Mouse (Mus musculus): ENCODE data around the gene Pus1.

Pus1 gene

GRCm38 (mm10) chr5:110779998-110780760 lies at the start of gene Pus1:
Pus1 (minus strand) TSS chr5:110780659.
- DNase-seq (ENCODE audit: low spot score in 2 of 2), result peak; percentile 95 to 96

GRCm38 (mm10) chr5:110827576-110827975 lies 47.1 kb upstream of the Pus1 start:
- DNase-seq (ENCODE audit: low spot score in 2 of 2), result no peak

DNA sequence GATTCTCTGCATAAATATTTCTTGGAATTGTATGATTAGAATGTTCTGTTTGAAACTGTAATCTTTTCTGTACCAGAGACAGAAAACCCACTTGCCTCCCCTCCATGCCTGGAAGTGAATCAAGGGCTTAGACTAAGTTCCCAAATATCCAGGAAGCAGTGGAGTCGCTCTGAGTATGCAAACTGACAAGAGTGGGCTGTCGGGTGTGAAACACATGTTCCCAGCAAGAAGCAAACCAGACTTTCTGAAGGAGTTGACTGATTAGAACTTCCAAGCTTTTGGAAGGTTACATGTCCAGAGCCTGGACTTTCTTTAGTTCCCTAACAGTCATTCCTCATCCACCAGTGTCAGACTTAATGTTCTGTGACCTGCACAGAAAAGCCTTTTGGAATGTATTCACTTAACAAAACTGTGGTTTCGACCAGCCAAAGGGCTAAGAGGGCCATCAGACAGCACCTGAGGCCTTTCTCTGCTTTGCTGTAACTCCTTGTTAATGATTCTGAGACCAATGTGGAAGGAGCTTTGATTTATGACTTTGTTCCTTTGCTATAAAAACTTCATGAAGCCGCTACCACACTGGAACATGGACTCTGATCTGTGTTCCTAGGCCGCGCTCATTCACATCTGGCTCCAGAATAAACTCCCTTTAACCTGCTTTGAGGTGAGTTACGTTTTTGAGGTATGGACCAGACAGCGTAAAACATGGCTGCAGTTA lies 46.5 kb upstream of the Pus1 start:
- DNase-seq (ENCODE audit: low spot score in 2 of 2), result no peak

- DNase-seq (ENCODE audit: low spot score in 2 of 2), result no peak
Observed at GRCm38 (mm10) chr5:110824421-110824820, 44.0 kb upstream of the Pus1 start.

GRCm38 (mm10) chr5:110809667-110810325 lies 29.3 kb upstream of the Pus1 start, which contains the start of gene Ulk1:
Ulk1 (minus strand) TSS chr5:110810097.
- DNase-seq (ENCODE audit: low spot score in 2 of 2), result peak; percentile 100

DNA sequence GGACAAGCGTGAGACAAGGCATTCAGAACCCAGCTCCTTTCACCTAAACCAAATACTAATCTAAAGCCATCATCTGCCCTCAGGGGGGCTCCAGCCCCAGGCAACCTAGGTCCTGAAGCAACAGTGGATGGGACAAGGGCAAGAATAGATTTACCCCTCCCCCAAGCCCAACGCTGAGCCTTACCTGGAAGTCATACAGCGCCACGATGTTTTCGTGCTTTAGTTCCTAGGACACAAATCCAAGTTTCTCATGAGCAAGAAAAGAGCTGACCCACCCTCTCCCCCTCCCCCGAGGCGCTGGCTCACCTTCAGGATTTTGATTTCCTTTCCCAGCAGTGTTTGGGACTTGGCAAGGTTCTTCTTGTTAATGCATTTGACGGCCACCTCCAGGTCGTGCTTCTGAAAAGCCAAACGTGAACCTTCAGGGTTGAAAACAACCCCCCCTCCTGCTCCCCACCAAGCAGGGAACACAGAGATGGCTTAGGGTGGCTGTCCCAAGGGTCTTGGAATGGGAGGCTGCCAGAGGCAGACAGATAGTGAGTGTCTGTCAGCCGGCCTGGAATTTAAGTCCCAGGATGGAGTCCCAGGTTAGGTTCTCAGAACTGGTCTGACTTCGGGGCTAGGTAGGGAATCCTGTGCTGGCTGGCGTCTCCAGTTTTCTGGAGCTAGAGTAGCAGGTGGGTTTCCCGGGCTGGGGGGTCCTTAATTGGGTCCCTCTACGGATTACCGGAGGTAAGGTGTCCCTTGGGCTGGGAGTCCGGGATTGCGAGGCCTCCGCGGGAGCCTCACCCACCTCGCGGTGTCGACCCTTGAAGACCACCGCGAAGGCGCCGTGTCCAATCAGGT lies 28.6 kb upstream of the Pus1 start:
- peak in 1 of 2 experiments; percentile 42 for DNase-seq (ENCODE audit: low spot score in 2 of 2)

DNA sequence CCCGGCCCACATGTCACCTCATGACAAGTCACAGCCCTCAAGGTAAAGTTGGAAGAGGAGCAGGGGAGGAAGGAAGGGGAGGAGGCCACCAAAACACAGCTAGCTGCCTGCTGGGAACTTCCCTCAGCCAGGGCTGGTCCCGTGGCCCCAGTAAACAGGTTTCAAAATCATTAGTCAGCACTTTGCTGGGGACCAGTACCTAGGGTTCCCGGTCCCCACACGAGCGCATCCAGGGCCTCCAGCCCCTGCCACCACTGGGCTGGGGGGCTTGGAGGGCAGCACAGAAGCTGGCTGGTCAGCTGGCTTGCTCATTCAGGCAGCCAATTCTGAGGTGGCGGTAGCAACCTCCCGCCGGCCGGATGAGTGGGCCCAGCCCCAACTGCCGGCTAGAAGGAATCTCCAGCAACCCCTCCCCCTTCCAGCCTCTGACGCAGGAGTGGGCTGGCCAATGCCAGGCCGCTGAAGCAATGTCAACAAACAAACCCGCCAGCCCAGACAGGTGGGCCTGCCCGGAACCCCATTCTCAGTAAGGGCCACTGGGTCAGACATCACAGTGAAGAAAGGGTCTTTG lies 27.7 kb upstream of the Pus1 start:
- DNase-seq (ENCODE audit: low spot score in 2 of 2), result peak; percentile 87 to 90

GRCm38 (mm10) chr5:110807453-110807852 lies 27.0 kb upstream of the Pus1 start:
- no peak for DNase-seq (ENCODE audit: low spot score in 2 of 2)

- no peak for DNase-seq (ENCODE audit: low spot score in 2 of 2)
Observed at GRCm38 (mm10) chr5:110806676-110807075, 26.2 kb upstream of the Pus1 start.

GRCm38 (mm10) chr5:110806154-110806553 lies 25.7 kb upstream of the Pus1 start:
- no peak for DNase-seq (ENCODE audit: low spot score in 2 of 2)

GRCm38 (mm10) chr5:110804012-110804743 lies 23.7 kb upstream of the Pus1 start:
- DNase-seq (ENCODE audit: low spot score in 2 of 2), result peak in 1 of 2 experiments; percentile 21

DNA sequence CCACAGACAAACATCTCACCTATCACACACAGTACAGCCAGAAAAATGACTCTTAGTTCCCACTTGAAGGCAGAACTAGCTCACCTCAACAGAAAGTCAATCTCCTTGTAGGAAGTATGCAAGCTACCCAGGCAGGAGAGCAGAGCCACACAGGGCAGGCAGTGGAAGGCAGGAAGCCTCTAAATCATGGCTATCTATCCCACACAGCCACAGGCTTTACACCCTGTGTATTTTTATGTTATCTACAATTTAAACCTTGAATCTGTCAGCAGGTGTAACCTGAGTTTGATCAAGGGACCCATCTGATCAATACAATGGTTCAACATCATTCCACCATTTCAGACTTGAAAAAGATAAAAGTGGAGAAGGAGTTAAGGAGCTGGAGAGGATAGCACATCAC lies 22.4 kb upstream of the Pus1 start:
- DNase-seq (ENCODE audit: low spot score in 2 of 2), result no peak

DNA sequence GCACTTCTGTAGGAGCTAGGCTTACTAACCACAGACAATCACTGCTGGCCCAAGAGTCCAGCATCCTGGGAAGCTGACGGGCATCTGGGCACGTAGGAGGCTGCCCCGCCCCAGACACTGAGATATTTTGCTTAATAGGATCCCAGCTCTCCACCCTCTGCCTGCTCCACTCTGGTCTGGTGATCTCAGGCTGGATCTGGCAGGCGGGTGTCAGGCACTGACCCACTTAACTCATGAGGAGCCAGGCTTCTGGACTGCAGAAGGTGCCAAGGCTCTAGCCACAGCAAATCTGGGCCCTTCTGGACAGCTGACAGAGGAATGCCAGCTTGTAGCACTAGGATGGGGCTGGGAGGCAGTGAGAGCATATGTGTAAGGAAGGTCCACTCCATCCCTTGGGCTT lies 21.7 kb upstream of the Pus1 start:
- peak in 1 of 2 experiments; percentile 29 for DNase-seq (ENCODE audit: low spot score in 2 of 2)

GRCm38 (mm10) chr5:110801036-110801624 lies 20.7 kb upstream of the Pus1 start:
- peak in 1 of 2 experiments; percentile 19 for DNase-seq (ENCODE audit: low spot score in 2 of 2)

GRCm38 (mm10) chr5:110797696-110798095 lies 17.2 kb upstream of the Pus1 start:
- no peak for DNase-seq (ENCODE audit: low spot score in 2 of 2)

- no peak for DNase-seq (ENCODE audit: low spot score in 2 of 2)
Observed at GRCm38 (mm10) chr5:110794363-110794762, 13.9 kb upstream of the Pus1 start.

DNA sequence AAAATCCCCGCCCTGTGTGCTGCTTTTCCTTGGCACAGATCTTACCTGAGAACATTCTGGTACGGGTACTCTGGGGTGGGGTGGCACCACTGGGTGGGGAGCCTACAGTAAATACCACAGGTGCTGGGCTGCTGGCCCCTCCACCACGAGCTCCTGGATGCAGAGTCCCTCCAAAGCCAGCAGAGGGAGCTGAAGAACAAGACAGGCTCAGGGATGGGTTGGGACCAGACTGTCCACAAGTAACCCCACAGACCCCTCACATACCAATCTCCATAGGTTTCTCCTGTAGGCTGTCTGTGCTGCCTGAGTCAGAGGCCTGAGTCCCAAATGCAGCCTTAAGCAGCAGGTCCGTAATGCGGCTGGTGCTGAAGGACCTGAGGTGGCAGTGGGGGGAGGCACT lies 8.2 kb upstream of the Pus1 start:
- DNase-seq (ENCODE audit: low spot score in 2 of 2), result peak in 1 of 2 experiments; percentile 58

GRCm38 (mm10) chr5:110786081-110786835 lies 5.8 kb upstream of the Pus1 start:
- no peak for DNase-seq (ENCODE audit: low spot score in 2 of 2)

- no peak for DNase-seq (ENCODE audit: low spot score in 2 of 2)
Observed at GRCm38 (mm10) chr5:110783150-110783549, 2.7 kb upstream of the Pus1 start.

Data from right cerebral cortex, postnatal 10 days (tissue).